Mouse (Mus musculus) thymus, adult 2 months (tissue): ENCODE measurements around the gene Map3k1.

Experiments
- CTCF ChIP-seq: fragments of 200-500 bp; IDR thresholded peaks from 2 replicates; pipeline ENCODE4 v1.5.1; 2012; ENCODE audit warnings: mild to moderate bottlenecking, control low read depth, low read length, moderate library complexity, borderline replicate concordance; ENCODE audit not compliant: control insufficient read depth, poor library complexity, insufficient read depth; ENCODE audit errors: extremely low read depth
- POLR2A ChIP-seq: fragments of 200-500 bp; IDR thresholded peaks from 2 replicates; pipeline ENCODE4 v1.6.1; 2012; ENCODE audit warnings: mild to moderate bottlenecking, low read length, control low read depth, moderate library complexity; ENCODE audit not compliant: control insufficient read depth, poor library complexity, insufficient read depth; ENCODE audit errors: extremely low read depth

DNA sequence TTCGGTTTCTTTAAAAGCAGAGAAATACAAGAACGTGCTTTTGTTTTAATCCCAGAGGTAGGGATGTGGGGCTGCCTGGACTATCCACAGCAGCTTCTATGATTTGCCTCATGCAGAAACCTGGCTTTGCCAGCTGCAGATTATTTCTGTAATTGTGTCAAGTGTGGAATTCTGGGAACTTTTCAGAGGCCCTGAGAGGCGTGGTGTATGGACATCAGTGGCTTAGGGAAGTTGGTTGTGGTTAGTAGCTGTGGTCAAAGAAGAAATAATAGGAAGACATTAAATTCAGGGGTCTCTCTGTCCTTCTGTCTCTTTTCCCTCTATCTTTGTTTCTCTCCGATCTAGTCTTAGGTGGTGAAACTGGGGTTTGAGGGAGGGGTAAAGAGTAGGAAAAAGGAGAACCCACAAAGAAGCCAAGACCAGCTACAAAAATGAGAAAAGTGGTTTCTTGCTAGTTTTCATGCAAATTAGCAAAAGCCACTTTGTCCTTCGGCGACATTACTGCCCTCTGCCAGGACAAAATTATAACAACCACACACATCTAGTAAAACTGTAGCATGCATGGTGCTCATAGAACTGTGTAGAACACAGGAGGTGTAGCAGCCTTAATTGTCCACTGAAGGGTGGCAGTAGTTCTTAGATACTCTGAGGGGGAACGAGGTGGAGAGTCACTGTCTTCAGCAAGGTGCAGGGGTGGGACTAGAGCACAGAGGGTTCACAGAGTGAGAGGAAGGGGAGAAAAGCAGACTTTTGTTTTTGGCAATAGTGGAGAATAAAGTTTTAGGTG lies 67.4 kb downstream of the Map3k1 start:
- TF ChIP-seq CTCF (no peak), POLR2A (no peak)
